Mouse (Mus musculus) urinary bladder, adult 18-20 months (tissue): ENCODE measurements around the gene Srarp.

Experiments
- DNase-seq, 2 experiments: peaks; one replicate each; pipeline ENCODE4 v3.0.0; 2022; ENCODE audit warnings: low spot score in 2 of 2, mixed read lengths in 2 of 2

Gene Srarp

DNA sequence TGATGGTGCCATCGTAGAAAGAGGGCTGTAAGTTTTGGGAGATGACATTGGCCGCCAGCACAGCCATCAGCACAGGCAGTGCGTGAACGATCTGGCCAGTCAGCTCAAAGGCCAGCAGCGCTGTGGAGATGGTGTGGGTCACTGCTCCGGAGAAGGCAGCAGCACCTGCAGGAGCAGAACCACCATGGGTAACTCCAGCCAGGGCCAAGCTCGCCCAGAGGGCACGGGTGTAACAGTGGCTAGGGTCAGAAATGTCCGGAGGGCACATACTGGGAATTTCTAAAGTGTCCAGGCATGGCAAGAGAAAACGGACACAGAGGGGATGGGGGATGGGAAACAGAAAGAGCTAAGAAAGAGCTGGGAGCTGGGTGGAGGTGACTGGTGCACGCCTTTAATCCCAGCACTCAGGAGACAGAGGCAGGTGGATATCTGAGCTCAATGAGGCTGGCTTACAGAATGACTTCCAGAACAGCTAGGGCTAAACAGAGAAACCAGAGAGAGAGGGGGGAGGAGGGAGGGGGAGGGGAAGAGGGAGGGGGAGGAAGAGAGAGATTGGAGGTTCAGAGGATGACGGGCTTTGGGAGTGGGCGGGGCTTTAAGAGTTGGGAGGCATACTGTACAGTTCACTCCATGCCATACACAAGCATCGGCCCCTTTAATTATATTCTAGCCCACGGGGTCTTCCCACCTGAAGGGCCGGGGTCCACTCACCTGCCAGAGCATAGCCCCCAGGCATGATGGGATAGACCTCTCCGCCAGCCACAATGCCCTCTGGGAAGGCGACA, 46.3 kb downstream of the Srarp start:
- no peak for DNase-seq

DNA sequence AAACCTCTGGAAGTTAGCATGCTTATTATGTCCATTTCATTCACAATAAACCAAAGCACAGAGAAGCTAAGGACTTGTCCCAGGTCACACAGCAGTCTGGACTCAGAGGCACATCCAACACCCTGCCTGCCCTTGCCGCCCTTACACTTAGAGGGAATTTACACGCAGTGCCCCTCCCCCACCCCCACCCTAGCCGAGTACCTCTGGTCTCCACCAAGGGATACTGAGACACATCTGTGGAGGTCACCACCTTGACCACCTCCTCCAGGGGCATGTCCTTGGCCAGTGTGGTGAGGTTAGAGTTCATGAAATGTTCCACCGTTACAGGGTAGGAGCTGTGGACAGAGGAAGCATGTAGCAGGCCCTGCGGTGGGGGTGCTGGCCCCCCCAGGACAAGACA, 48.0 kb downstream of the Srarp start:
- DNase-seq: no peak

DNA sequence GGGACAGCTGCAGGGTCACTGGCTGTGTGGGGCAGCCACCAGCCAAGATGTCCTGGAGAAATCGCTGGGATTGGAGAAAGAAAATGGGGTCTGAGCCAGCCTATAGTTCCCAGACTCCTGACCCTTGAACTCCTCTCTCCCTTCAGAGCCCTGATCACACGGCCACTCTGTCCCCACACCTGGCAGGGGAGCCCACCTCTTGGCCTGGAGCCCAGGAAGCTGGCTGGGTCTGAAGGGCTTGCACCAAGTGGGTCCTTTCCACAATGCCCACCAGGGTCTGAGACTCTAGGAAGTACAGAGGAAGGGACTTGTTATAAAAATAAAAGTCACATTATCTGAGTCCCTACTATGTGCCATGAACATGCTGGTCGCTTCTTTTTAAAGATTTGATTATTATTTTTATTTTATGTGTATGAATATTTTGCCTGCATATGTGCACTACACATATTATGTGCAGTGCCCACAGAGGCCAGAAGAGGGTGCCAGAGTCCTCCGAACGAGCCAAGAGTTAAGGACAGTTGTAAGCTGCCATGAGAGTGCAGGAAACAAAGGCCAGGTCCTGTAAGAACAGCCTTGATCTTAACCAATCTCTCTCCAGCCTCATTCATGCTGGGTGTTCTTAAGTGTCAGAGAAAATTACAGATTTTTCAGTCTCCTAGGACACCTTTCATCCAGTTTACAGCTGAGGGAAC, 48.7 kb downstream of the Srarp start:
- DNase-seq: peak; percentile 52 to 62

DNA sequence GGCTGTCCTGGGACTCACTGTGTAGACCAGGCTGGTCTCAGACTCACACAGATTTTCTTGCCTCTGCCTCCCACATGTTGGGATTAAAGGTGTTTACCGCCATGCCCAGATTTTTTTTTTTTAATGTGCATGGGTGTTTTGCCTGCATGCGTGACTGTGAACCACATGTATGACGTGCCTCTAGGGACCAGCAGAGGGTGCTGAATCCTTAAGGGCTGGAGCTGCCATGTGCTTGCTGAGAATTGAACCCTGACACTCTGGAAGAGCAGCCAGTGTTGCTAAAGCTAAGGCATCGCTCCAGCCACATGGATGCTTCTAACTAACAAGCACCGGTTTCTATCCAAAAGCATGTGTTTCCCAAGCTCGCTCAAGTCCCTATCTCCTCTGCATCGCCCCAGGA, 49.8 kb downstream of the Srarp start:
- no peak for DNase-seq

DNA sequence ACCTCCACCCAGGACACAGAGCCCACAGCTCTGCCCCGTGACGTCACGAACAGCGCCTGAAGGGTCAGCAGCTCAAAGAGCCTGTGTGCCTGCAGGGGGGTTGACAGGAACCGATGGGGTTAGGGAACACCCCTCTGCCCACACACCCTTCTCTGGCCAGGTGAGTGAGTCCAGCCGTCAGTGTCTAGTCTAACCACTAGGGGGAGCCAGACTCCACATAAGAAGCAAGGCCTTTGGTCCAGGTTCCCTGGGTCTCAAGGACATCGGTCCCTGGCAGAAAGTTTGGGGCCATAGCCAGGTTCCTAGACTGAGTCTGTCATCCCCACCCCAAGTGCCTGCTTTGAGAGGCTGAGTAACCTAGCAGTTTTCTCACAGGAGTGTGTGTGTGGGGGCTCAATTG, 50.6 kb downstream of the Srarp start:
- no peak for DNase-seq
